Mouse (Mus musculus): ENCODE measurements around the gene Snap23.
"Not testable (repeated sequence)": the region's sequence is repeated elsewhere in the genome, so short reads cannot be mapped to it uniquely, and the experiment has no call there.

Snap23 gene

GRCm38 (mm10) chr2:120566886-120567797 lies at the start of gene Snap23:
Snap23 (plus strand) TSS chr2:120567671.
- peak; percentile 96 for DNase-seq

- DNase-seq = no peak
These were observed 48.8 kb upstream of the Snap23 start for GRCm38 (mm10) chr2:120518547-120519210.

- no peak for DNase-seq
These were observed 40.7 kb upstream of the Snap23 start for GRCm38 (mm10) chr2:120526771-120527170.

GRCm38 (mm10) chr2:120529531-120529930 lies 37.9 kb upstream of the Snap23 start:
- DNase-seq = no peak

- DNase-seq = no peak
These were observed 36.2 kb upstream of the Snap23 start for GRCm38 (mm10) chr2:120531223-120531622.

- DNase-seq = no peak
These were observed 28.1 kb upstream of the Snap23 start for GRCm38 (mm10) chr2:120539333-120539732.

- peak; percentile 95 for DNase-seq
These were observed 27.7 kb upstream of the Snap23 start for GRCm38 (mm10) chr2:120539778-120540208.

- DNase-seq = no peak
These were observed 22.7 kb upstream of the Snap23 start for GRCm38 (mm10) chr2:120544732-120545131.

GRCm38 (mm10) chr2:120556868-120557267 lies 10.6 kb upstream of the Snap23 start:
- no peak for DNase-seq

GRCm38 (mm10) chr2:120558813-120559212 lies 8.7 kb upstream of the Snap23 start:
- DNase-seq = no peak

- no peak for DNase-seq
These were observed 5.9 kb upstream of the Snap23 start for GRCm38 (mm10) chr2:120561524-120561923.

GRCm38 (mm10) chr2:120562859-120563234 lies 4.6 kb upstream of the Snap23 start:
- DNase-seq = no peak

GRCm38 (mm10) chr2:120563235-120563990 lies 4.1 kb upstream of the Snap23 start, which contains the start of gene Zfp106:
Zfp106 (minus strand) TSS chr2:120563843.
- DNase-seq = peak; percentile 94

- not testable (repeated sequence) for DNase-seq
These were observed 2.8 kb upstream of the Snap23 start for GRCm38 (mm10) chr2:120564548-120565188.

GRCm38 (mm10) chr2:120565363-120565762 lies 2.1 kb upstream of the Snap23 start:
- no peak for DNase-seq

GRCm38 (mm10) chr2:120567798-120568320 lies 388 bp downstream of the Snap23 start:
- DNase-seq = no peak

- no peak for DNase-seq
These were observed 3.6 kb downstream of the Snap23 start for GRCm38 (mm10) chr2:120571081-120571480.

- DNase-seq = not testable (repeated sequence)
These were observed 4.7 kb downstream of the Snap23 start for GRCm38 (mm10) chr2:120572161-120572560.

GRCm38 (mm10) chr2:120575121-120575520 lies 7.7 kb downstream of the Snap23 start:
- no peak for DNase-seq

GRCm38 (mm10) chr2:120575978-120576377 lies 8.5 kb downstream of the Snap23 start:
- DNase-seq = no peak

GRCm38 (mm10) chr2:120577799-120578198 lies 10.3 kb downstream of the Snap23 start:
- DNase-seq = no peak

GRCm38 (mm10) chr2:120578286-120578685 lies 10.8 kb downstream of the Snap23 start:
- DNase-seq = peak; percentile 12
